Mouse (Mus musculus): Measurements from ENCODE around the gene Gm1527. TPM values are rescaled to one million over a fixed set of nuclear protein-coding genes. Genes with fewer than 3 reads are reported as not detected.

Gm1527 gene
- total RNA-seq (2023), result not detected

DNA sequence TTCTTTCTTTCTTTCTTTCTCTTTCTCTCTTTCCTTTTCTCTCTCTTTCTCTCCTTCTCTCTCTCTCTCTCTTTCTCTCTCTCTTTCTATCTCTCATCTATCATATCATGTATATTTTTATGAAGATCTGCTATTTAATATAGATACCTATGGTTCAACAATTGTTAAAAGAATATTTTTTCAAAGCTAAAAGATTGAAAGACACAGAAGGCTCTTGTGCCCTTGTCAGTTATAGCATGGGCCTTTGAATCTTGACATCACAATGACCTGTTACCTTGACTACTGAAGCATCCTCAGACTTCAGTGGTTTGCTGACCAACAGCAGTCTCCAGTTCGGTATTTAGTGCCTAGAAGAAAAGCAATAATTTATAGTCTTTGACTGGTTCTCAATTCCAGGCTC lies at the start of gene Gm1527:
TSS of gene Gm1527 (plus strand) at position 301 of the 400 bp plus-strand sequence.

Other genes with a start within 250 kb of the Gm1527 start
- not detected for gene Slc2a2, start 194.7 kb upstream of the Gm1527 start, total RNA-seq (2023)
- gene Eif5a2, start 111.3 kb upstream of the Gm1527 start, total RNA-seq (2023), result 4.7 TPM
- gene Rpl22l1, start 87.2 kb upstream of the Gm1527 start, total RNA-seq (2023), result 398 TPM
- gene Egfem1, start 189.4 kb downstream of the Gm1527 start, total RNA-seq (2023), result not detected